Mouse (Mus musculus): ENCODE measurements around the gene Htra3.

GRCm38 (mm10) chr5:35690485-35691165 is 11.0 kb upstream of the Htra3 start:
- no peak for TF ChIP-seq CTCF (IDR thresholded peaks at IDR 0.05)
- TF ChIP-seq EP300 (IDR thresholded peaks at IDR 0.05): no peak

Measured in lung, postnatal 0 days (tissue).